Mouse (Mus musculus) midbrain, embryonic 10.5 days (tissue): ENCODE measurements around the gene Irf5. TPM values are rescaled to one million over a fixed set of nuclear protein-coding genes. Genes with fewer than 3 reads are reported as not detected.
A peak's percentile ranks its signal among the peaks of the same experiment; 100 is the strongest.

ENCODE experiments used
- DNase-seq: peaks from one replicate; pipeline ENCODE4 v3.0.0-alpha.2; 2017; ENCODE audit warnings: low spot score
- H3K27ac ChIP-seq: fragments of 300-500 bp; sonication (generic); replicated peaks from 2 replicates; pipeline ENCODE4 v1.5.1; 2016; ENCODE audit warnings: mild to moderate bottlenecking
- H3K27me3 ChIP-seq: fragments of 300-500 bp; sonication (generic); 2 replicates; pipeline ENCODE4 v1.6.1; 2016; ENCODE audit warnings: low read depth, mild to moderate bottlenecking; ENCODE audit not compliant: poor library complexity, severe bottlenecking
- H3K36me3 ChIP-seq: fragments of 300-500 bp; sonication (generic); 2 replicates; pipeline ENCODE4 v1.6.1; 2016; ENCODE audit warnings: mild to moderate bottlenecking, moderate library complexity
- H3K4me1 ChIP-seq: fragments of 300-500 bp; sonication (generic); 2 replicates; pipeline ENCODE4 v1.6.1; 2016
- H3K4me3 ChIP-seq: fragments of 300-500 bp; sonication (generic); 2 replicates; pipeline ENCODE4 v1.5.1; 2016; ENCODE audit warnings: mild to moderate bottlenecking, moderate library complexity
- H3K9me3 ChIP-seq: fragments of 300-500 bp; sonication (generic); replicated peaks from 2 replicates; pipeline ENCODE4 v1.6.1; 2016; ENCODE audit warnings: mild to moderate bottlenecking
- WGBS: fragments of 180-500 bp; shearing (Covaris S2); methylation state at CpG from one replicate; pipeline ENCODE4 v1.1.7; 2016; 5-methylcytosine and 5-hydroxymethylcytosine counted together
- polyA plus RNA-seq: library from polyadenylated mRNA; unstranded; fragments of >200 nt; fragmentation: Nextera tagmentation; extraction: Ambion mirVana; gene quantifications from 2 replicates; pipeline ENCODE4 v1.2.1, GENCODE M21; 2016

Gene Irf5
- polyA plus RNA-seq: 2.1 and 2.2 TPM in 2 replicates

- DNase-seq: peak; percentile 60
- Histone ChIP-seq H3K27ac (peak within 1 kb of the TSS; percentile 38), H3K4me1 (peaks cover 31% of the 10 kb centered on the region), H3K4me3 (peak within 1 kb of the TSS; percentile 70), H3K27me3 (peaks cover 95% of the 10 kb centered on the region), H3K36me3 (no peaks in the 10 kb centered on the region), H3K9me3 (no peaks in the 10 kb centered on the region)
- WGBS: under 1% methylated on average over 95 of the region's 96 CpGs
Measured at GRCm38 (mm10) chr6:29526281-29527251, at the start of gene Irf5. Gene Irf5, plus strand, starts transcription at chr6:29526625.

GRCm38 (mm10) chr6:29482691-29483090, 43.7 kb upstream of the Irf5 start:
- Histone ChIP-seq H3K4me3 (no peak overlapping the region), H3K9me3 (no peaks in the 10 kb centered on the region), H3K27me3 (peaks cover 47% of the 10 kb centered on the region), H3K36me3 (no peaks in the 10 kb centered on the region), H3K27ac (no peak overlapping the region), H3K4me1 (peaks cover 13% of the 10 kb centered on the region)
- DNase-seq: no peak
- WGBS: 96% methylated on average over 13 of the region's 13 CpGs

GRCm38 (mm10) chr6:29484716-29485559, 41.5 kb upstream of the Irf5 start:
- Histone ChIP-seq H3K36me3 (no peaks in the 10 kb centered on the region), H3K27ac (no peak overlapping the region; the same call in 1 of the 2 replicates), H3K4me3 (peak overlapping the region; percentile 56), H3K4me1 (peaks cover 13% of the 10 kb centered on the region), H3K27me3 (peaks cover 41% of the 10 kb centered on the region), H3K9me3 (no peaks in the 10 kb centered on the region)
- DNase-seq: peak; percentile 91
- 7% methylated on average over 26 of the region's 26 CpGs for WGBS

- H3K4me3 ChIP-seq: no peak overlapping the region
- H3K36me3 ChIP-seq: no peaks in the 10 kb centered on the region
- H3K27me3 ChIP-seq: peaks cover 50% of the 10 kb centered on the region
- WGBS: 48% methylated on average over 2 of the region's 2 CpGs
- H3K9me3 ChIP-seq: no peaks in the 10 kb centered on the region
- DNase-seq: no peak
- H3K27ac ChIP-seq: no peak overlapping the region
- H3K4me1 ChIP-seq: peaks cover 13% of the 10 kb centered on the region
Measured at GRCm38 (mm10) chr6:29485951-29486350, 40.5 kb upstream of the Irf5 start.

- H3K36me3 ChIP-seq: no peaks in the 10 kb centered on the region
- H3K27ac ChIP-seq: no peak overlapping the region
- H3K27me3 ChIP-seq: peaks cover 91% of the 10 kb centered on the region
- WGBS: 83% methylated on average over 4 of the region's 4 CpGs
- no peak overlapping the region for H3K4me3 ChIP-seq
- no peak for DNase-seq
- H3K9me3 ChIP-seq: no peaks in the 10 kb centered on the region
- peaks cover 17% of the 10 kb centered on the region for H3K4me1 ChIP-seq
Measured at GRCm38 (mm10) chr6:29494101-29494500, 32.3 kb upstream of the Irf5 start.

GRCm38 (mm10) chr6:29496270-29496669, 30.2 kb upstream of the Irf5 start:
- Histone ChIP-seq H3K9me3 (no peaks in the 10 kb centered on the region), H3K4me1 (peaks cover 17% of the 10 kb centered on the region), H3K27me3 (peaks cover 78% of the 10 kb centered on the region), H3K27ac (no peak overlapping the region), H3K36me3 (no peaks in the 10 kb centered on the region), H3K4me3 (peak overlapping the region; percentile 29)
- 10% methylated on average over 25 of the region's 25 CpGs for WGBS
- no peak for DNase-seq

- H3K27me3 ChIP-seq: peaks cover 63% of the 10 kb centered on the region
- no peak overlapping the region for H3K27ac ChIP-seq
- 40% methylated on average over 2 of the region's 2 CpGs for WGBS
- H3K4me1 ChIP-seq: peaks cover 17% of the 10 kb centered on the region
- no peak overlapping the region for H3K4me3 ChIP-seq
- H3K9me3 ChIP-seq: no peaks in the 10 kb centered on the region
- H3K36me3 ChIP-seq: no peaks in the 10 kb centered on the region
- DNase-seq: no peak
Measured at GRCm38 (mm10) chr6:29497791-29498190, 28.6 kb upstream of the Irf5 start.

- Histone ChIP-seq H3K27ac (no peak overlapping the region), H3K4me3 (no peak overlapping the region), H3K27me3 (peaks cover 50% of the 10 kb centered on the region), H3K9me3 (no peaks in the 10 kb centered on the region), H3K4me1 (peaks cover 17% of the 10 kb centered on the region), H3K36me3 (no peaks in the 10 kb centered on the region)
- no peak for DNase-seq
- 91% methylated on average over 7 of the region's 7 CpGs for WGBS
Measured at GRCm38 (mm10) chr6:29500177-29500576, 26.2 kb upstream of the Irf5 start.

GRCm38 (mm10) chr6:29500810-29501209, 25.6 kb upstream of the Irf5 start:
- no peak for DNase-seq
- H3K9me3 ChIP-seq: no peaks in the 10 kb centered on the region
- H3K4me1 ChIP-seq: peaks cover 16% of the 10 kb centered on the region
- peaks cover 50% of the 10 kb centered on the region for H3K27me3 ChIP-seq
- 85% methylated on average over 6 of the region's 6 CpGs for WGBS
- no peaks in the 10 kb centered on the region for H3K36me3 ChIP-seq
- H3K27ac ChIP-seq: no peak overlapping the region
- no peak overlapping the region for H3K4me3 ChIP-seq

GRCm38 (mm10) chr6:29501599-29501998, 24.8 kb upstream of the Irf5 start:
- Histone ChIP-seq H3K4me1 (peaks cover 14% of the 10 kb centered on the region), H3K9me3 (no peaks in the 10 kb centered on the region), H3K36me3 (no peaks in the 10 kb centered on the region), H3K27me3 (peaks cover 50% of the 10 kb centered on the region), H3K4me3 (no peak overlapping the region), H3K27ac (no peak overlapping the region)
- 82% methylated on average over 1 of the region's 1 CpGs for WGBS
- no peak for DNase-seq

GRCm38 (mm10) chr6:29505493-29505892, 20.9 kb upstream of the Irf5 start:
- Histone ChIP-seq H3K27me3 (peaks cover 62% of the 10 kb centered on the region), H3K4me1 (peaks cover 28% of the 10 kb centered on the region), H3K36me3 (no peaks in the 10 kb centered on the region), H3K27ac (no peak overlapping the region), H3K4me3 (no peak overlapping the region), H3K9me3 (no peaks in the 10 kb centered on the region)
- 87% methylated on average over 5 of the region's 5 CpGs for WGBS
- no peak for DNase-seq

- H3K27me3 ChIP-seq: peaks cover 73% of the 10 kb centered on the region
- no peaks in the 10 kb centered on the region for H3K36me3 ChIP-seq
- H3K27ac ChIP-seq: peak overlapping the region; percentile 78
- no peak for DNase-seq
- peaks cover 28% of the 10 kb centered on the region for H3K4me1 ChIP-seq
- H3K4me3 ChIP-seq: peak overlapping the region; percentile 58
- no peaks in the 10 kb centered on the region for H3K9me3 ChIP-seq
- WGBS: 25% methylated on average over 8 of the region's 8 CpGs
Measured at GRCm38 (mm10) chr6:29506834-29507233, 19.6 kb upstream of the Irf5 start.
